Comparison of ENCODE assay signal across 8 mouse cellular contexts in genomic region chr11:95686031-95686430, GRCm38 (mm10). TPM values are rescaled to one million over a fixed set of nuclear protein-coding genes. Genes with fewer than 3 reads are reported as not detected.
DNase-seq lines count a peak whose midpoint lies in the region; ATAC-seq lines count a peak whose summit lies in the region.

No protein-coding gene starts in this region.

- DNase-seq in neural tube, embryonic 10.5 days (ENCODE audit: extremely low spot score, low spot score) = peak; percentile 80
- peak; percentile 67 for DNase-seq in cerebellum, adult 11 months
- peak; percentile 76 for DNase-seq in forelimb bud, embryonic 11.5 days (ENCODE audit: low read depth, low spot score)
- peak; percentile 57 to 62 for DNase-seq in left cerebral cortex, adult 8-10 months (ENCODE audit: low spot score in 2 of 2)

- no peaks in the 10 kb centered on the region for H3K4me1 ChIP-seq in neural tube, embryonic 15.5 days
- peaks cover 8% of the 10 kb centered on the region for H3K4me1 ChIP-seq in stomach, embryonic 16.5 days (ENCODE audit: control insufficient read depth, insufficient read depth, low read length)

- no peaks in the 10 kb centered on the region for H3K9me3 ChIP-seq in neural tube, embryonic 15.5 days (replicated peaks)
- H3K9me3 ChIP-seq in stomach, embryonic 16.5 days (replicated peaks; ENCODE audit: control insufficient read depth, low read length) = no peaks in the 10 kb centered on the region

- H3K9ac ChIP-seq in neural tube, embryonic 15.5 days (replicated peaks) = no peak overlapping the region
- no peak overlapping the region for H3K9ac ChIP-seq in stomach, embryonic 16.5 days (ENCODE audit: low read length)

- peaks cover 12% of the 10 kb centered on the region; the same call in 1 of the 2 replicates for H3K36me3 ChIP-seq in neural tube, embryonic 15.5 days
- no peaks in the 10 kb centered on the region for H3K36me3 ChIP-seq in stomach, embryonic 16.5 days (ENCODE audit: control insufficient read depth, insufficient read depth, low read length)

- WGBS in neural tube, embryonic 15.5 days = 7% methylated on average over 4 of the region's 4 CpGs
- 4% methylated on average over 4 of the region's 4 CpGs for WGBS in stomach, embryonic 16.5 days

- no peak overlapping the region for H3K4me3 ChIP-seq in neural tube, embryonic 15.5 days (replicated peaks)
- no peak overlapping the region for H3K4me3 ChIP-seq in stomach, embryonic 16.5 days (replicated peaks; ENCODE audit: low read length)

- H3K4me2 ChIP-seq in neural tube, embryonic 15.5 days = no peak overlapping the region
- no peak overlapping the region for H3K4me2 ChIP-seq in stomach, embryonic 16.5 days (ENCODE audit: low read depth, low read length)

- H3K27ac ChIP-seq in neural tube, embryonic 15.5 days (replicated peaks) = no peak overlapping the region
- H3K27ac ChIP-seq in stomach, embryonic 16.5 days (ENCODE audit: low read length) = no peak overlapping the region

- no peaks in the 10 kb centered on the region for H3K27me3 ChIP-seq in neural tube, embryonic 15.5 days (replicated peaks)
- no peaks in the 10 kb centered on the region for H3K27me3 ChIP-seq in stomach, embryonic 16.5 days (ENCODE audit: control insufficient read depth, insufficient read depth, low read length)

- ATAC-seq in neural tube, embryonic 15.5 days (ENCODE audit: low FRiP score) = no peak
- ATAC-seq in inflammation-experienced regulatory T-cells, adult 6 months = peak; percentile 32
- ATAC-seq in monocyte, adult 5-6 weeks (replicated peaks; ENCODE audit: insufficient number of reproducible peaks, low FRiP score, low TSS enrichment, poor library complexity, severe bottlenecking) = 0 out of 2 replicates have a peak, but pooled peaks have one; percentile 57
- peak; percentile 12; the same call in 1 of the 2 replicates for ATAC-seq in stomach, embryonic 16.5 days (ENCODE audit: insufficient read depth, low FRiP score)

RNA-seq across cellular contexts. Expression of gene Phb, which starts 19.3 kb away (rescaled TPM):
- 205 and 208 TPM in 2 replicates for polyA plus RNA-seq in neural tube, embryonic 15.5 days (2015; fragmentation: Nextera tagmentation; extraction: Ambion mirVana)
- polyA plus RNA-seq in inflammation-experienced regulatory T-cells, adult 6 months (2017; shearing (Covaris generic)) = 100 to 1,000 TPM; 114 to 161 (median 126) TPM
- 100 to 1,000 TPM in 2 of 4 experiments, 10 to 100 TPM in 2; 83.8 to 107 (median 94.7) TPM for total RNA-seq in left cerebral cortex, adult 8-10 months (2022)
- total RNA-seq in monocyte, adult 5-6 weeks (2017) = 31.8 to 48.7 TPM (median 44.4 TPM) in 3 replicates
- 209 and 221 TPM in 2 replicates for polyA plus RNA-seq in stomach, embryonic 16.5 days (2015; fragmentation: Nextera tagmentation; extraction: Ambion mirVana)

RNA-seq across cellular contexts. Expression of gene Zfp652, which starts 26.4 kb away (rescaled TPM):
- polyA plus RNA-seq in neural tube, embryonic 15.5 days (2015; fragmentation: Nextera tagmentation; extraction: Ambion mirVana) = 23.8 and 24.4 TPM in 2 replicates
- polyA plus RNA-seq in inflammation-experienced regulatory T-cells, adult 6 months (2017; shearing (Covaris generic)) = 10 to 100 TPM in 2 of 3 experiments, 1 to 10 TPM in 1; 5.3 to 13.4 (median 11.7) TPM
- total RNA-seq in left cerebral cortex, adult 8-10 months (2022) = 10 to 100 TPM; 42.2 to 44.9 (median 43.6) TPM
- 15.2 to 48.6 TPM (median 24.2 TPM) in 3 replicates for total RNA-seq in monocyte, adult 5-6 weeks (2017)
- 20.8 and 22.4 TPM in 2 replicates for polyA plus RNA-seq in stomach, embryonic 16.5 days (2015; fragmentation: Nextera tagmentation; extraction: Ambion mirVana)

RNA-seq across cellular contexts. Expression of gene B130006D01Rik, which starts 37.4 kb away (rescaled TPM):
- 0.99 and 1.3 TPM in 2 replicates for polyA plus RNA-seq in neural tube, embryonic 15.5 days (2015; fragmentation: Nextera tagmentation; extraction: Ambion mirVana)
- polyA plus RNA-seq in inflammation-experienced regulatory T-cells, adult 6 months (2017; shearing (Covaris generic)) = 1 to 10 TPM; 2.7 to 6.6 (median 6.6) TPM
- 1 to 10 TPM; 1.2 to 1.4 (median 1.3) TPM for total RNA-seq in left cerebral cortex, adult 8-10 months (2022)
- total RNA-seq in monocyte, adult 5-6 weeks (2017) = 2.5 to 6.1 TPM (median 5.2 TPM) in 3 replicates
- 1.1 and 1.3 TPM in 2 replicates for polyA plus RNA-seq in stomach, embryonic 16.5 days (2015; fragmentation: Nextera tagmentation; extraction: Ambion mirVana)
